Mouse (Mus musculus): ENCODE measurements around the gene Morn1. TPM values are rescaled to one million over a fixed set of nuclear protein-coding genes. Genes with fewer than 3 reads are reported as not detected.

Gene Morn1
- 6.3 and 6.9 TPM in 2 replicates for polyA plus RNA-seq (2015; fragmentation: Nextera tagmentation; extraction: Ambion mirVana)

- Histone ChIP-seq H3K4me2 (ENCODE audit: low read depth, low read length) (peak within 1 kb of the TSS; percentile 97), H3K4me1 (replicated peaks; ENCODE audit: control insufficient read depth, insufficient read depth, low read length) (peaks cover 26% of the 10 kb centered on the region), H3K9ac (ENCODE audit: low read length) (peak within 1 kb of the TSS; percentile 91), H3K36me3 (ENCODE audit: control insufficient read depth, insufficient read depth, low read length) (no peaks in the 10 kb centered on the region; the same call in 1 of the 2 replicates), H3K27ac (ENCODE audit: low read length) (peak within 1 kb of the TSS; percentile 92), H3K4me3 (ENCODE audit: low read length) (peak within 1 kb of the TSS; percentile 90), H3K9me3 (ENCODE audit: control insufficient read depth, low read length) (no peaks in the 10 kb centered on the region), H3K27me3 (ENCODE audit: control insufficient read depth, insufficient read depth, low read depth, low read length) (no peaks in the 10 kb centered on the region)
- under 1% methylated on average over 74 of the region's 85 CpGs for WGBS
- peak; percentile 98 for ATAC-seq (ENCODE audit: low read depth)
Measured at GRCm38 (mm10) chr4:155086108-155087024, at the start of gene Morn1, which contains the start of gene Rer1. Morn1 (plus strand) TSS chr4:155086577. Rer1 (minus strand) TSS chr4:155086382.

GRCm38 (mm10) chr4:155040197-155040596, 46.2 kb upstream of the Morn1 start:
- Histone ChIP-seq H3K4me3 (ENCODE audit: low read length) (no peak overlapping the region), H3K4me1 (replicated peaks; ENCODE audit: control insufficient read depth, insufficient read depth, low read length) (no peaks in the 10 kb centered on the region), H3K27me3 (ENCODE audit: control insufficient read depth, insufficient read depth, low read depth, low read length) (peaks cover 36% of the 10 kb centered on the region), H3K4me2 (ENCODE audit: low read depth, low read length) (no peak overlapping the region), H3K9me3 (ENCODE audit: control insufficient read depth, low read length) (no peaks in the 10 kb centered on the region), H3K9ac (ENCODE audit: low read length) (no peak overlapping the region), H3K36me3 (ENCODE audit: control insufficient read depth, insufficient read depth, low read length) (no peaks in the 10 kb centered on the region), H3K27ac (ENCODE audit: low read length) (no peak overlapping the region)
- ATAC-seq (ENCODE audit: low read depth), result no peak
- 59% methylated on average over 9 of the region's 9 CpGs for WGBS

GRCm38 (mm10) chr4:155040696-155041095, 45.7 kb upstream of the Morn1 start:
- no peak overlapping the region for H3K4me2 ChIP-seq (ENCODE audit: low read depth, low read length)

GRCm38 (mm10) chr4:155042606-155043288, 43.6 kb upstream of the Morn1 start:
- Histone ChIP-seq H3K27me3 (ENCODE audit: control insufficient read depth, insufficient read depth, low read depth, low read length) (peaks cover 36% of the 10 kb centered on the region), H3K9me3 (ENCODE audit: control insufficient read depth, low read length) (no peaks in the 10 kb centered on the region), H3K27ac (ENCODE audit: low read length) (no peak overlapping the region), H3K4me2 (ENCODE audit: low read depth, low read length) (peak overlapping the region; percentile 54), H3K9ac (ENCODE audit: low read length) (no peak overlapping the region), H3K4me1 (replicated peaks; ENCODE audit: control insufficient read depth, insufficient read depth, low read length) (no peaks in the 10 kb centered on the region), H3K36me3 (ENCODE audit: control insufficient read depth, insufficient read depth, low read length) (no peaks in the 10 kb centered on the region), H3K4me3 (ENCODE audit: low read length) (peak overlapping the region; percentile 28)
- no peak for ATAC-seq (ENCODE audit: low read depth)
- 3% methylated on average over 59 of the region's 65 CpGs for WGBS

More at GRCm38 (mm10) chr4:155040696-155041095, 45.7 kb upstream of the Morn1 start:
- Histone ChIP-seq H3K27ac (ENCODE audit: low read length) (no peak overlapping the region), H3K4me1 (replicated peaks; ENCODE audit: control insufficient read depth, insufficient read depth, low read length) (no peaks in the 10 kb centered on the region), H3K4me3 (ENCODE audit: low read length) (no peak overlapping the region), H3K9ac (ENCODE audit: low read length) (no peak overlapping the region), H3K27me3 (ENCODE audit: control insufficient read depth, insufficient read depth, low read depth, low read length) (peaks cover 36% of the 10 kb centered on the region), H3K36me3 (ENCODE audit: control insufficient read depth, insufficient read depth, low read length) (no peaks in the 10 kb centered on the region), H3K9me3 (ENCODE audit: control insufficient read depth, low read length) (no peaks in the 10 kb centered on the region)
- 70% methylated on average over 6 of the region's 6 CpGs for WGBS
- no peak for ATAC-seq (ENCODE audit: low read depth)

- peak overlapping the region; percentile 28 for H3K4me3 ChIP-seq (ENCODE audit: low read length)
- H3K9ac ChIP-seq (ENCODE audit: low read length), result no peak overlapping the region
- H3K36me3 ChIP-seq (ENCODE audit: control insufficient read depth, insufficient read depth, low read length), result no peaks in the 10 kb centered on the region
- peaks cover 36% of the 10 kb centered on the region for H3K27me3 ChIP-seq (ENCODE audit: control insufficient read depth, insufficient read depth, low read depth, low read length)
- no peak overlapping the region for H3K27ac ChIP-seq (ENCODE audit: low read length)
- WGBS, result under 1% methylated on average over 25 of the region's 25 CpGs
- H3K9me3 ChIP-seq (ENCODE audit: control insufficient read depth, low read length), result no peaks in the 10 kb centered on the region
- ATAC-seq (ENCODE audit: low read depth), result no peak
- H3K4me2 ChIP-seq (ENCODE audit: low read depth, low read length), result peak overlapping the region; percentile 54
- H3K4me1 ChIP-seq (replicated peaks; ENCODE audit: control insufficient read depth, insufficient read depth, low read length), result no peaks in the 10 kb centered on the region
Measured at GRCm38 (mm10) chr4:155043289-155043625, 43.1 kb upstream of the Morn1 start.

- Histone ChIP-seq H3K9me3 (ENCODE audit: control insufficient read depth, low read length) (no peaks in the 10 kb centered on the region), H3K27me3 (ENCODE audit: control insufficient read depth, insufficient read depth, low read depth, low read length) (peaks cover 32% of the 10 kb centered on the region), H3K4me3 (ENCODE audit: low read length) (no peak overlapping the region), H3K4me2 (ENCODE audit: low read depth, low read length) (no peak overlapping the region), H3K27ac (ENCODE audit: low read length) (no peak overlapping the region), H3K36me3 (ENCODE audit: control insufficient read depth, insufficient read depth, low read length) (no peaks in the 10 kb centered on the region), H3K9ac (ENCODE audit: low read length) (no peak overlapping the region), H3K4me1 (replicated peaks; ENCODE audit: control insufficient read depth, insufficient read depth, low read length) (no peaks in the 10 kb centered on the region)
- no peak for ATAC-seq (ENCODE audit: low read depth)
- 78% methylated on average over 14 of the region's 14 CpGs for WGBS
Measured at GRCm38 (mm10) chr4:155046636-155047035, 39.7 kb upstream of the Morn1 start.

GRCm38 (mm10) chr4:155050116-155050515, 36.3 kb upstream of the Morn1 start:
- H3K27me3 ChIP-seq (ENCODE audit: control insufficient read depth, insufficient read depth, low read depth, low read length), result no peaks in the 10 kb centered on the region; the same call in 1 of the 2 replicates
- no peak for ATAC-seq (ENCODE audit: low read depth)
- whole genome bisulfite sequencing, result 74% methylated on average over 7 of the region's 7 CpGs

GRCm38 (mm10) chr4:155056724-155057123, 29.7 kb upstream of the Morn1 start, which contains the start of gene Plch2:
Plch2 (minus strand) TSS chr4:155056784.
- H3K36me3 ChIP-seq (ENCODE audit: control insufficient read depth, insufficient read depth, low read length), result no peaks in the 10 kb centered on the region
- no peak within 1 kb of the TSS for H3K4me3 ChIP-seq (ENCODE audit: low read length)
- H3K27me3 ChIP-seq (ENCODE audit: control insufficient read depth, insufficient read depth, low read depth, low read length), result no peaks in the 10 kb centered on the region
- no peak within 1 kb of the TSS for H3K4me2 ChIP-seq (ENCODE audit: low read depth, low read length)
- ATAC-seq (ENCODE audit: low read depth), result no peak
- H3K9ac ChIP-seq (ENCODE audit: low read length), result 0 out of 2 replicates have a peak within 1 kb of the TSS, but pooled peaks have one; percentile 12
- H3K9me3 ChIP-seq (ENCODE audit: control insufficient read depth, low read length), result no peaks in the 10 kb centered on the region
- peaks cover 8% of the 10 kb centered on the region; the same call in 1 of the 2 replicates for H3K4me1 ChIP-seq (replicated peaks; ENCODE audit: control insufficient read depth, insufficient read depth, low read length)
- no peak within 1 kb of the TSS for H3K27ac ChIP-seq (ENCODE audit: low read length)
- 69% methylated on average over 10 of the region's 10 CpGs for WGBS

More at GRCm38 (mm10) chr4:155050116-155050515, 36.3 kb upstream of the Morn1 start:
- Histone ChIP-seq H3K9ac (ENCODE audit: low read length) (no peak overlapping the region), H3K4me3 (ENCODE audit: low read length) (no peak overlapping the region), H3K27ac (ENCODE audit: low read length) (no peak overlapping the region), H3K4me2 (ENCODE audit: low read depth, low read length) (no peak overlapping the region), H3K9me3 (ENCODE audit: control insufficient read depth, low read length) (no peaks in the 10 kb centered on the region), H3K4me1 (replicated peaks; ENCODE audit: control insufficient read depth, insufficient read depth, low read length) (no peaks in the 10 kb centered on the region), H3K36me3 (ENCODE audit: control insufficient read depth, insufficient read depth, low read length) (no peaks in the 10 kb centered on the region)

- no peak overlapping the region for H3K4me3 ChIP-seq (ENCODE audit: low read length)
- no peaks in the 10 kb centered on the region for H3K27me3 ChIP-seq (ENCODE audit: control insufficient read depth, insufficient read depth, low read depth, low read length)
- H3K9me3 ChIP-seq (ENCODE audit: control insufficient read depth, low read length), result no peaks in the 10 kb centered on the region
- H3K36me3 ChIP-seq (ENCODE audit: control insufficient read depth, insufficient read depth, low read length), result no peaks in the 10 kb centered on the region
- H3K9ac ChIP-seq (ENCODE audit: low read length), result no peak overlapping the region
- no peak overlapping the region for H3K4me2 ChIP-seq (ENCODE audit: low read depth, low read length)
- H3K27ac ChIP-seq (ENCODE audit: low read length), result no peak overlapping the region
- ATAC-seq (ENCODE audit: low read depth), result peak; percentile 44; the same call in 1 of the 2 replicates
- H3K4me1 ChIP-seq (replicated peaks; ENCODE audit: control insufficient read depth, insufficient read depth, low read length), result peaks cover 12% of the 10 kb centered on the region; the same call in 1 of the 2 replicates
- 32% methylated on average over 10 of the region's 10 CpGs for WGBS
Measured at GRCm38 (mm10) chr4:155058325-155058724, 28.1 kb upstream of the Morn1 start.

Measured in lung, embryonic 16.5 days (tissue).